Mouse (Mus musculus): ENCODE data around the gene Paqr5. TPM values are rescaled to one million over a fixed set of nuclear protein-coding genes. Genes with fewer than 3 reads are reported as not detected.

Paqr5 gene
- polyA plus RNA-seq, 1 experiment from 2014 or later, result 0.10 TPM

DNA sequence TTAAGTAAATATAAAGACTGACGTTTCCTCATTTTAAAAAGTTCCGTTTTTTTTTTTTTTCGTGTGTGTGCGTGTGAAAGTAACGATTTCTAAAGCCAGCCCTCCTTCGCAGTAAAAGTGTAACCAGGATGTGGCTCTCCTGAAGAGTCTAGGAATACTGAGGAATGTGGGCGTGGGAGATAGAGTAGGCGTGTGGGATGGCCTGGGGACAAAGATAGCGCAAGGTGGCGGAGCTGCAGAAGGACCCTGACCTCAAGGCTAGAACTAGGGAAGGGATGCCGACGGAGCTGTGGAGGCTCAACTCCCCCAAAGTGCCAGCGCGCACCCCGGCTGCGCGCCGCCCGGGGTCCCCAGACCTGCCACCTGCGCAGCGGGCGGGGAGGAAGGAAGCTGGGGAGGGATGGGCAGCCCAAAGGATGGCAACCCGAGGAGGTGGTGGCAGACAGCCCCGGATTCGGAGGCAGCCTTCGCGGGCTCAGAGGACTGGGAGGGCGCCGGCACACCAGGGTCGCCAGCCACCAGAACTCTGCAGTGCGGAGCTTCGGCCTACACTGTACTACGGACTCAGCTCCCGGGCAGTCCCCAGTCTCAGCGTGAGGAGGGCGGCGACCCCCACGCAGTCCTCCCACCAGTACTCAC lies 80.6 kb downstream of the Paqr5 start:
- Histone ChIP-seq H3K9ac (peak overlapping the region; percentile 76), H3K4me3 (peak overlapping the region; percentile 69), H3K9me3 (no peaks in the 10 kb centered on the region), H3K27ac (replicated peaks) (peak overlapping the region; percentile 18; the same call in 1 of the 2 replicates), H3K4me2 (peak overlapping the region; percentile 100), H3K27me3 (no peaks in the 10 kb centered on the region), H3K36me3 (no peaks in the 10 kb centered on the region), H3K4me1 (replicated peaks) (peaks cover 21% of the 10 kb centered on the region)
- under 1% methylated on average over 31 of the region's 38 CpGs for WGBS
- peak; percentile 79 for ATAC-seq (ENCODE audit: low read depth)

DNA sequence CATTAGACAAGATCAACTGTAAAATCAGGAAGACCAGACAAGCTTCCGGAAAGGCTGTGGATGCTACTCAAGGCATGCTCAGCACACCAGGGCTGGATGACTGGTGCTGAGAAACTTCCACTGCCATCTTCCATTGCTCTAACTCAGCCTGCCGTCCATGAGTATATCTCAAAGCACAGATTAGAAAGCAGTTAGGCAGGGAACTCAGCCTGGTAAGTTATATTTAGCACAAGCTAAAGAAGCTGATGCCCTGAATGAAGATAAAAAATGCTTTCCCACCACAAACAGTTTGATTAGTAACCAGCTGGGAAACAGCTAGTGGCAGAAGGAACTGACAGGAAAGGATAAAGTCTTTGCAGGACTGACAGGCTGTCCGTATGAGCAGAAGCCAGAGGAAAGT lies 85.6 kb downstream of the Paqr5 start:
- no peak overlapping the region for H3K9ac ChIP-seq
- peaks cover 3% of the 10 kb centered on the region for H3K4me1 ChIP-seq (replicated peaks)
- 96% methylated on average over 3 of the region's 3 CpGs for whole genome bisulfite sequencing
- no peaks in the 10 kb centered on the region for H3K9me3 ChIP-seq
- H3K4me3 ChIP-seq, result no peak overlapping the region
- H3K27ac ChIP-seq (replicated peaks), result no peak overlapping the region
- H3K27me3 ChIP-seq, result no peaks in the 10 kb centered on the region
- no peak for ATAC-seq (ENCODE audit: low read depth)
- H3K36me3 ChIP-seq, result peaks cover 15% of the 10 kb centered on the region; the same call in 1 of the 2 replicates
- no peak overlapping the region for H3K4me2 ChIP-seq

DNA sequence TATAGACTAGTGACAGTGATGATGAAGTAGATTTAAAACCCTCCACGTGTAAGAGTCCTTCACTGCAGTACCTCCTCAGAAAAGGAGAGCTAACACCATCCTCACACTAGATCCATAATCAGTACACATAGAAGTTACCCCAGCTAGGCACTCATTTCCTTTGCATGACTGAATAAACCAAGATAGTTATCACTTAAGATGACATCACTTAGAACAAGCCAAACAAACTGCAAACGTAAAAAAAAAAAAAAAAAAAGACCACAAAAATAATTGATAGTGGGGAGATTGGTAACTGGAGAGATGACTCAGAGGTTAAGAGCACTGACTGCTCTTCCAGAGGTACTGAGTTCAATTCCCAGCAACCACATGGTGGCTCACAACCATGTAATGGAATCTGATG lies 93.3 kb downstream of the Paqr5 start:
- ATAC-seq (ENCODE audit: low read depth), result no peak
- Histone ChIP-seq H3K9me3 (no peaks in the 10 kb centered on the region), H3K27me3 (no peaks in the 10 kb centered on the region), H3K36me3 (peaks cover 19% of the 10 kb centered on the region), H3K4me3 (no peak overlapping the region), H3K4me2 (no peak overlapping the region), H3K27ac (replicated peaks) (no peak overlapping the region), H3K4me1 (replicated peaks) (no peaks in the 10 kb centered on the region), H3K9ac (no peak overlapping the region)
- WGBS, result 81% methylated on average over 2 of the region's 2 CpGs

DNA sequence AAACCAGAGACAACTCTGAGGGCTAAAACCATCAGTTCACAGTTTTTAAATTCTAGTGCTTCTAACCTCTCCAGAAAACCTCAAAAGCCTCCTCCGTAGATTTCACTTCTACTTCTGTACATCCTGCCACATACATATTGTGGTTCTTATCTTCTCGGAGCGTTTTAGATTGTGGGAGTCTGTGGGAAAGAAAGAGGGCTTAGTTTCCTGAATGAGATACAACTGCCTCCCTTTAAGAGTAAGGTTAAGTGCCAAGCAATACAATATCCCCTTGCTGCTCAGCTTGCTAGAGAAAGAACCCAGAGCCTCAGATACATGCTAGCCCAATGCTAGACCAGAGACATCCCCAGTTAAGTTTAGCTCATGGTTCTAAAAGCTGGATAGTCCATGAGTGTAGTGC lies 94.6 kb downstream of the Paqr5 start:
- Histone ChIP-seq H3K27me3 (no peaks in the 10 kb centered on the region), H3K4me3 (no peak overlapping the region), H3K4me1 (replicated peaks) (no peaks in the 10 kb centered on the region), H3K9ac (no peak overlapping the region), H3K4me2 (no peak overlapping the region), H3K9me3 (no peaks in the 10 kb centered on the region), H3K36me3 (peaks cover 22% of the 10 kb centered on the region), H3K27ac (replicated peaks) (no peak overlapping the region)
- no peak for ATAC-seq (ENCODE audit: low read depth)
- WGBS, result 97% methylated on average over 3 of the region's 3 CpGs

DNA sequence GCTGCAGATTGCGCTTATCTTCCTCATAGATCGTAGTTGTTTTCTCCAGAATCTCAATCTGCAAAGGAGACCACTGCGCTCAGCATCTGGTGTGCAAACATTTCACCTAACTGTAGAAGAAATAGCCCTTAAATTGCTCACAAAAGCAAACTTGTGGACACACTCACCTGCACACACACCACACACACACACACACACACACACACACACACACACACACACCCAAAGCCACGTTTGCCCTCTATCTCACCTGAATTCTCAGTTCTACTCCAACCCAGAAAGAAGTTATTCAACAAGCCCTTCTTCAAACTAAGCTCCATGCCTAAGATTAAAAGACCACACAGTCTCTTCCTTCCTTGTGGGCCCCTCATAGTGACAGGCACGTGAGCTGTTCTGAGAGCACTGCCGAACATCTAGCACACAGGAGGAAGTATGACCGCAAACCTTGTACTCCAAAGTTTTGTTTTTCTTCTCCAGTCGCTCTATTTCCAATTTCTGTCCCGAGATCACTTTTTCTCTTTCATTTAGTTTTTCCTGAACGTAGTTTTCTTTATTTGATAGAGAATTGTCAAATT lies 101.5 kb downstream of the Paqr5 start:
- 93% methylated on average over 10 of the region's 10 CpGs for WGBS
- Histone ChIP-seq H3K36me3 (peaks cover 15% of the 10 kb centered on the region; the same call in 1 of the 2 replicates), H3K27me3 (no peaks in the 10 kb centered on the region), H3K9me3 (no peaks in the 10 kb centered on the region), H3K4me3 (no peak overlapping the region), H3K9ac (no peak overlapping the region), H3K4me2 (no peak overlapping the region), H3K4me1 (replicated peaks) (no peaks in the 10 kb centered on the region), H3K27ac (replicated peaks) (no peak overlapping the region)
- ATAC-seq (ENCODE audit: low read depth), result no peak

DNA sequence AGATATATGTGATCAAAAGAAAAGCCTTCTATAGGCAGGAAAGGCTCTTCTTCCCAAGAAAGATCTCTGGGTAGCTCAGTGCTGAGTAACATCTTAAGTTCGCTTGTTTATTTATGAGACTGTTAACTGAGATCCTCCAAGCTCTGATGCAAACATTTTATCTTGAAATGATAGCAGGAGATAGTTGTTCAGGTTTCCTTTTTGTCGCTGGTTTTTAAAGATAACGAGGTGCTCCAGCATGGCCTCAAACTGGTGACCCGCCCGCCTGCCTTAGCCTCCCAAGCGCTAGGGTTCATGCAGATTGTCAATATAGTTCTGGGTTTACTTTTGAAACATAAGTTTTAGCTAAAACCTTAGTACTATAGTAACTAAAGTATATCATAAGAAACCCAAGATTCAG lies 106.3 kb downstream of the Paqr5 start:
- Histone ChIP-seq H3K9me3 (no peaks in the 10 kb centered on the region), H3K4me2 (no peak overlapping the region), H3K27ac (replicated peaks) (no peak overlapping the region), H3K36me3 (peaks cover 9% of the 10 kb centered on the region; the same call in 1 of the 2 replicates), H3K4me1 (replicated peaks) (peaks cover 2% of the 10 kb centered on the region; the same call in 1 of the 2 replicates), H3K9ac (no peak overlapping the region), H3K27me3 (no peaks in the 10 kb centered on the region), H3K4me3 (no peak overlapping the region)
- no peak for ATAC-seq (ENCODE audit: low read depth)
- WGBS, result 95% methylated on average over 6 of the region's 6 CpGs

DNA sequence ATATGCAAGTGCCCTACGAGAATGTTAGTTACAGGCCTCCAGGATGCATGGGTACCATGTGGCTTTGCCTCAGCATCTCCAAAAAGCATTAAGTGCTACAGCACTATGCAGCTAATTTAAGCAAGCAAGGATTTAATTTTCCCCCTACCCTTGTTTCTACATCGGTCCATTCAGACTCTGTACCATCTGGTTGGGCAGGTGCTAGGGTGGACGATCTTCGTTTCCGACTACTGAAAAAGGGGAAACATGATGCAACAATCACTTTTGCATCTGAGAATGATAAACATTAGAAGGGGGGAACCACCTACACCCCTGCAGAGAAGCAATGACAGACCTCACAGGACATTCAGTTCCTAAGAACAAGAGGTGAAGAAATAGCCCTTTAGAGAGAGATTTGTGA lies 107.2 kb downstream of the Paqr5 start:
- Histone ChIP-seq H3K9ac (no peak overlapping the region), H3K4me2 (no peak overlapping the region), H3K4me3 (no peak overlapping the region), H3K27me3 (no peaks in the 10 kb centered on the region), H3K4me1 (replicated peaks) (peaks cover 7% of the 10 kb centered on the region; the same call in 1 of the 2 replicates), H3K36me3 (peaks cover 5% of the 10 kb centered on the region; the same call in 1 of the 2 replicates), H3K9me3 (no peaks in the 10 kb centered on the region), H3K27ac (replicated peaks) (no peak overlapping the region)
- ATAC-seq (ENCODE audit: low read depth), result no peak
- WGBS, result 96% methylated on average over 5 of the region's 5 CpGs

DNA sequence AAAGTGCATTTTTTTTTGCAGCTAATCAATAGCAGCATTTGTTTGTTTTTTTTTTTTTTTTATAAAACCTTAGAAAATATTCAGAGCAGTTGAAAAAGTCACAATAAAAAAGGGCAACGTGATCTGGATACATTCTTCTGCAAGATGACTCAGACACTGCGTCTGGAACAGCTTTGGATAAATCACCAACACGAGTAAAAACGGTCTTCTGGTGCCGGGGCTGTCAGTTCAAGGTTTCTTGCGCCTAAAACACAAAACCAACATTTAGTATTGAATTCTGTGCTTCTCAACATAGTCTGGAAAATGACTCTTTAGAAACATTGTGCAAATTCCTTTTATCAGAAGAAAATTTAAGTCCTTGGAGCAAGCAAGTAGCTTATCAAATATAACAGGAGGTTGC lies 109.2 kb downstream of the Paqr5 start:
- H3K4me2 ChIP-seq, result no peak overlapping the region
- H3K27me3 ChIP-seq, result no peaks in the 10 kb centered on the region
- H3K27ac ChIP-seq (replicated peaks), result no peak overlapping the region
- ATAC-seq (ENCODE audit: low read depth), result no peak
- H3K36me3 ChIP-seq, result peaks cover 13% of the 10 kb centered on the region
- no peaks in the 10 kb centered on the region for H3K9me3 ChIP-seq
- H3K9ac ChIP-seq, result no peak overlapping the region
- H3K4me1 ChIP-seq (replicated peaks), result peaks cover 22% of the 10 kb centered on the region
- no peak overlapping the region for H3K4me3 ChIP-seq
- 95% methylated on average over 6 of the region's 6 CpGs for WGBS

DNA sequence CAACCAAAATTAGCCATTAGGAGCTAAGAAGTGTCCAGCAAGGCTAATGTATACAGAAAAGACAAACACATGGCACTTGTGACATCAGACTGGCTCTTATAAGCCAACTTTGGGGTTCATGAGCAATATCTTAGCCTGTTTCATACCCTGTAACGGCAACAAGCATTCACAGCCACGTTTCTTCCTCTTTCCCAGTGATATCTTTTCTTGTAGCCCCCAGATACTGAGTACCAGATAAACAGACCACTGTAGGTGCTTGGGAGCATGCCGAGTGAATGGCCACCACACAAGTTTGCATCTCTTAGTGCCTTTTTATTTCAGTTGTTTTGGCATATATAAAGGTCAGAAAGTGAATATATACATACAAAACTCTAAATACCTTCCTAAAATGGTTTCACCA lies 109.7 kb downstream of the Paqr5 start:
- H3K27ac ChIP-seq (replicated peaks), result no peak overlapping the region
- peaks cover 26% of the 10 kb centered on the region for H3K4me1 ChIP-seq (replicated peaks)
- H3K4me2 ChIP-seq, result no peak overlapping the region
- 90% methylated on average over 3 of the region's 3 CpGs for WGBS
- H3K4me3 ChIP-seq, result no peak overlapping the region
- H3K36me3 ChIP-seq, result peaks cover 14% of the 10 kb centered on the region
- ATAC-seq (ENCODE audit: low read depth), result no peak
- H3K9me3 ChIP-seq, result no peaks in the 10 kb centered on the region
- no peaks in the 10 kb centered on the region for H3K27me3 ChIP-seq
- no peak overlapping the region for H3K9ac ChIP-seq

DNA sequence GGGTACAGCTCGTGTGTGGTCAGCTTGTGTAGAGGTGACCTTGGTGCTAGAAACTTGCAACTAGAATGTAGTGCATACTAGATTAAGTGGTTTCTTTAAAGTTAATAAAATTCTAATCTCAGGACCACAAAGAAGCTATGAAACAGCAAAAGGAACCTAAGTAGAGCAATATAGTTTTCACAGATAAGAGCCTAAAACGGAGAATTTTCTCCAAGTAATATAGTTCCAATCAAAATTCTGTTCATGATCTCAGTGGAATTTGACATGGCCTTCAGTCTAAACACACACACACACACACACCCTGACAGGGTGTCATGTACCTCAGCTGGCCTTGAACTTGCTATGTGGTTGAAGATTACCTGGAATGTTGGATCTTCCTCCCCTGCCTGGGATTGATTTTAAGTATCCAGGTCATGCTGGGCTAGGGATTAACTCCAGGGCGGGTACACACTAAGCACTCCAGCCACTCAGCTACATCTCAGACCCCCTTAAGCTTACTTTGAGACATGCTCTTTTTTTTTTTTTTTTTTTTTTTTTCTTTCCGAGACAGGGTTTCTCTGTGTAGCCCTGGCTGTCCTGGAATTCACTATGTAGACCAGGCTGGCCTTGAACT lies 111.2 kb downstream of the Paqr5 start:
- no peak for ATAC-seq (ENCODE audit: low read depth)
- Histone ChIP-seq H3K4me2 (peak overlapping the region; percentile 95), H3K27me3 (no peaks in the 10 kb centered on the region), H3K4me1 (replicated peaks) (peaks cover 33% of the 10 kb centered on the region), H3K36me3 (peaks cover 27% of the 10 kb centered on the region), H3K9ac (peak overlapping the region; percentile 74), H3K27ac (replicated peaks) (peak overlapping the region; percentile 95), H3K4me3 (peak overlapping the region; percentile 97), H3K9me3 (no peaks in the 10 kb centered on the region)
- WGBS, result 45% methylated on average over 4 of the region's 4 CpGs

DNA sequence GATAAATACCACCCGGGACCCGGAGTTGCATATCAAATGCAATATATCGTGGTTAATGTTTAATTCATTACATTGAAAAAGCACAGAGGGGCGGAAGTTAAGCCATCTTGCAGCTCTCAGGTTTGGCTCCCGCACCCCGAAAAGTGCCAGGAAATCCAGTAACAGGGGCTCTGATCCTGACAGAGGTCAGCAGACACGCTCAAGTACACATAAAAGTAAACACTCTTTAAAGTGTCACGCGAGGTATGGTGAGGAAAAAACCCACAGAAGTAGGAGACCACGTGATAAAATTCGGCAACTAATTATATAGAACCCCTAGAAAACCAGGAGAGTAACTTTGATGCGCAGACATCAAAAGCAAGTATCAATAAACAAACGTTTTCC lies 111.7 kb downstream of the Paqr5 start:
- peak; percentile 25; the same call in 1 of the 2 replicates for ATAC-seq (ENCODE audit: low read depth)
- H3K4me2 ChIP-seq, result peak overlapping the region; percentile 95
- peak overlapping the region; percentile 95 for H3K27ac ChIP-seq (replicated peaks)
- peaks cover 33% of the 10 kb centered on the region for H3K4me1 ChIP-seq (replicated peaks)
- H3K4me3 ChIP-seq, result peak overlapping the region; percentile 97
- peak overlapping the region; percentile 74 for H3K9ac ChIP-seq
- 5% methylated on average over 13 of the region's 13 CpGs for WGBS
- no peaks in the 10 kb centered on the region for H3K27me3 ChIP-seq
- peaks cover 27% of the 10 kb centered on the region for H3K36me3 ChIP-seq
- no peaks in the 10 kb centered on the region for H3K9me3 ChIP-seq

DNA sequence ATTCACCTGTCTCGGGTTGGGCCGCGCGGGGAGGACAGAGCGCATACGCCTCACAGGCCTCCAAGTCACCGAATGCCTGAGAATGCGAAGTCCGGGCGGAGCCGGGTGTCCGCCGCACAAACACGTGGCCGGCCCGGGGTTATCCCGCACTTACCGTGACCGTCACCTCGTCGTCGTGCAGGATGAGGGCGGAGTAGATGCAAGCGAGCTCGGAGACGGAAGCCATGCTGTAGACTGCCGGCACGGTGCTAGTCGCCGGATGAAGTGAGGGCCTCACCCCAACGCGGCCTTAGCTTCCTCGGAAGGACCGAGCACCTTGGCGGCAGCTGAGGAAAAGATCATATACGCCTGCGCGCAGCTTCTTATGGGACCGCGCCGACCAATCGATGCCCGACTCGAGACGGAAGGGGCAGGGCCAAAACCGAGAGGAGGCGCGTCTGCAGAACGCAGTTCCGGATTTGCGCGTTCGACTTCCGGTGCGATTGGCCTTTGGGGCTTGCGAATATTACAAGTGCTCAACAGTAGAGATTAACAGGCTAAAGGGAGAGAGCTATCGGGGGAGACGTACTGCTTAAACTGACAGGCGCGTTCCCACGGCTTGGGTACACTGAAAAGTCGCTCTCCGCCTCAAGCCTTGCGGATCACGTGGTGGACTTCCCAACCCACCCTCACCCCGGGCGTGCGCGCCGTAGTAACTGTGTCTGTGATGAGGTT lies 112.3 kb downstream of the Paqr5 start, which contains the start of gene Rplp1:
TSS of gene Rplp1 (minus strand) at position 340 of the 714 bp plus-strand sequence.
- peak within 1 kb of the TSS; percentile 93 for H3K9ac ChIP-seq
- peak within 1 kb of the TSS; percentile 95 for H3K4me2 ChIP-seq
- peaks cover 27% of the 10 kb centered on the region for H3K36me3 ChIP-seq
- H3K27ac ChIP-seq (replicated peaks), result peak within 1 kb of the TSS; percentile 95
- WGBS, result under 1% methylated on average over 70 of the region's 70 CpGs
- H3K27me3 ChIP-seq, result no peaks in the 10 kb centered on the region
- no peaks in the 10 kb centered on the region for H3K9me3 ChIP-seq
- peak within 1 kb of the TSS; percentile 97 for H3K4me3 ChIP-seq
- peaks cover 33% of the 10 kb centered on the region for H3K4me1 ChIP-seq (replicated peaks)
- peak; percentile 95 for ATAC-seq (ENCODE audit: low read depth)
